Mouse (Mus musculus): ENCODE results near the gene Dapp1.

- TF ChIP-seq POLR2A (IDR thresholded peaks at IDR 0.05; ENCODE audit: insufficient read depth, low read length) (no peak), CTCF (IDR thresholded peaks at IDR 0.05; ENCODE audit: low read depth, low read length) (no peak), EP300 (IDR thresholded peaks at IDR 0.05; ENCODE audit: insufficient read depth, low read depth, low read length) (no peak)
Observed at GRCm38 (mm10) chr3:137917694-137918171, 63.6 kb downstream of the Dapp1 start.

Measured in ES-Bruce4 (cell line).